Mouse (Mus musculus) midbrain, postnatal 0 days (tissue): Measurements from ENCODE around the gene Icos. TPM values are rescaled to one million over a fixed set of nuclear protein-coding genes. Genes with fewer than 3 reads are reported as not detected.

Source experiments
- ATAC-seq: fragments of 200-750 bp; cut with Nextera tagmentation; 2 replicates; pipeline ENCODE4 v1.8.0; 2017; ENCODE audit warnings: moderate number of reproducible peaks, mild to moderate bottlenecking, moderate TSS enrichment, moderate library complexity; ENCODE audit not compliant: low FRiP score
- DNase-seq: peaks from one replicate; pipeline ENCODE4 v3.0.0-alpha.2; 2015; ENCODE audit warnings: low spot score
- H3K27ac ChIP-seq: fragments of 300-500 bp; sonication (generic); 2 replicates; pipeline ENCODE4 v1.5.1; 2014; ENCODE audit warnings: low read depth, mild to moderate bottlenecking, low read length, mixed read lengths
- H3K27me3 ChIP-seq: fragments of 300-500 bp; sonication (generic); 2 replicates; pipeline ENCODE4 v1.6.1; 2014; ENCODE audit warnings: low read length, control low read depth, mixed read lengths; ENCODE audit not compliant: insufficient read depth
- H3K36me3 ChIP-seq: fragments of 300-500 bp; sonication (generic); 2 replicates; pipeline ENCODE4 v1.6.1; 2014; ENCODE audit warnings: low read length, control low read depth, mixed read lengths; ENCODE audit not compliant: insufficient read depth
- H3K4me1 ChIP-seq: fragments of 300-500 bp; sonication (generic); 2 replicates; pipeline ENCODE4 v1.6.1; 2014; ENCODE audit warnings: mild to moderate bottlenecking, control low read depth, antibody characterized with exemption, low read length, mixed read lengths; ENCODE audit not compliant: insufficient read depth
- H3K4me2 ChIP-seq: fragments of 300-500 bp; sonication (generic); 2 replicates; pipeline ENCODE4 v1.6.1; 2014; ENCODE audit warnings: low read depth, mild to moderate bottlenecking, low read length, mixed read lengths; ENCODE audit not compliant: poor library complexity, severe bottlenecking
- H3K4me3 ChIP-seq: fragments of 300-500 bp; sonication (generic); 2 replicates; pipeline ENCODE4 v1.5.1; 2014; ENCODE audit warnings: low read depth, mild to moderate bottlenecking, low read length, moderate library complexity
- H3K9ac ChIP-seq: fragments of 300-500 bp; sonication (generic); replicated peaks from 2 replicates; pipeline ENCODE4 v1.6.1; 2014; ENCODE audit warnings: mild to moderate bottlenecking, low read length, moderate library complexity, mixed read lengths; ENCODE audit not compliant: poor library complexity, severe bottlenecking
- H3K9me3 ChIP-seq: fragments of 300-500 bp; sonication (generic); 2 replicates; pipeline ENCODE4 v1.6.1; 2016; ENCODE audit warnings: low read length, control low read depth
- CTCF ChIP-seq: IDR thresholded peaks from 2 replicates; pipeline ENCODE4 v1.5.1; 2016; ENCODE audit warnings: antibody characterized with exemption, mild to moderate bottlenecking
- WGBS: fragments of 180-500 bp; shearing (Covaris S2); extraction: QIAGEN DNeasy Blood & Tissue Kit; methylation state at CpG from one replicate; pipeline ENCODE4 v1.1.7; 2014; 5-methylcytosine and 5-hydroxymethylcytosine counted together
- polyA plus RNA-seq: library from polyadenylated mRNA; unstranded; fragments of >200 nt; fragmentation: Nextera tagmentation; extraction: Ambion mirVana; gene quantifications from 2 replicates; pipeline ENCODE4 v1.2.1, GENCODE M21; 2015
- total RNA-seq: library from RNA; depleted of rRNA; stranded (reverse); fragments of >200 nt; gene quantifications from 2 replicates; pipeline ENCODE4 v1.2.3, GENCODE M21; 2014

The Icos gene
- total and polyA plus RNA-seq, 2 experiments from 2014 or later: 0.14 TPM; not detected in 1

DNA sequence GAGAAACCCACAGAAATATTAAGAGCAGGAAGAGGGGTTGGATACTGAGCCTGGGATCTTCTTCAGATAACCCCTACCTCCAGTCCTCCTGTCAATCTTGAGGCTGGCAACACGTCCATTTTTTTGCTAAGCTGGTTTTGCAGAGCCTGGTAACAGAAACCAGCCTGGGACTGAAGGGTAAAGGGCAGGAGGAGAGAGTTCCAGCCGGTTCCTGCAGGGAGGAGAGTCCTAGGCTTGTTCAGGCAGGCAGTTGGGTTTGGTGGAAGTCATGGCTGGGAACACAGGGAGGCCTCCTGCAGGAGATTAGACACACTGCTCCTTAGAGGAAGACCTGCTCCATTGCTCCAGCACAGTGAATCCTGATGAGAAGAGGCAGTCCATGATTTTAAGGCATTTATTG is 10.2 kb upstream of the Icos start:
- DNase-seq (no peak), ATAC-seq (no peak)
- no peak for TF ChIP-seq CTCF
- Histone ChIP-seq H3K9me3 (no peaks in the 10 kb centered on the region), H3K4me3 (no peak overlapping the region), H3K27me3 (no peaks in the 10 kb centered on the region), H3K27ac (no peak overlapping the region), H3K4me2 (no peak overlapping the region), H3K4me1 (no peaks in the 10 kb centered on the region), H3K36me3 (no peaks in the 10 kb centered on the region), H3K9ac (no peak overlapping the region)
- WGBS: 37% methylated on average over 2 of the region's 2 CpGs

DNA sequence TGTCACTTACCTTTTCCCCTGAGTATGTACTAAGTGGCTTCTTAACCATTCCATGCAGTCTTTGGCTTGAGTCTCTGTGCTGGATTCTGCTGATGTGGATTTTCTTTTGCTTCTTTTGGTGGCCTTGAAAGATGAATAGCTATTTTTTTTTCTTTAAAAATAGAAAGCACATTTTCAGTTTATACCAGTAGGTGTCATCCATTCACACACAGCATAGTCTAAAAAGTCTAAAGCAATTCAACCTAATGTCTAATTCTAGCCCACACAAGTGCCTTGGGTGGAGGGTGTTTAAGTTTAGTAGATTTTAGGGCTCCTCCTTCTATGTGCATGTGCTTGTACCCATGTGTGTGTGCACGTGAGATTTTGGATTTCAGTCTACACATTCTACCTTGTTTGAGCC is 6.9 kb upstream of the Icos start:
- Histone ChIP-seq H3K4me1 (no peaks in the 10 kb centered on the region), H3K27me3 (no peaks in the 10 kb centered on the region), H3K4me3 (no peak overlapping the region), H3K36me3 (no peaks in the 10 kb centered on the region), H3K9ac (no peak overlapping the region), H3K9me3 (no peaks in the 10 kb centered on the region), H3K4me2 (no peak overlapping the region), H3K27ac (no peak overlapping the region)
- no peak for DNase-seq
- ATAC-seq: no peak
- 72% methylated on average over 1 of the region's 1 CpGs for WGBS
- TF ChIP-seq CTCF: peak; percentile 62

DNA sequence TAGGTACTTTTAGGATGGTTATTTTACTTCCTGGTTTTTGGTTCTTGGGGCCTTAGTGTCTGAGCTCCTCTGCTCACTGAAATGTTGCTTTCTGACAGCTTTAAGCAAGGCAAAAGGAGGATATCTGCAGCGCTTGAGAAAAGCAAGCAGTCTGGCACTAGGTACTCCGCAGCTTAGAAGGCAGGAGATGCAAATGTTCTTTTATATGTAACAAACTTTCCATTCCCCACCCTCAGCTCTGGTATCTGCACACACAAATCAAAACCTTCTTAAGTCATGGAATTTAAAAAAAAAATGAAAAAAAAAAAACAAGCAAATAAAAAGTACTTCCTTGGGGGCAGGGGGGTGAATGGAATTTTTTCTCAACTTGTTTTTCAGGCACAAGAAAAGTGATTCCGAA is 3.5 kb upstream of the Icos start:
- H3K9me3 ChIP-seq: no peaks in the 10 kb centered on the region
- no peak overlapping the region for H3K4me3 ChIP-seq
- H3K4me1 ChIP-seq: no peaks in the 10 kb centered on the region
- 83% methylated on average over 3 of the region's 3 CpGs for WGBS
- H3K27me3 ChIP-seq: no peaks in the 10 kb centered on the region
- TF ChIP-seq CTCF: no peak
- H3K36me3 ChIP-seq: no peaks in the 10 kb centered on the region
- ATAC-seq (no peak), DNase-seq (no peak)
- no peak overlapping the region for H3K9ac ChIP-seq
- no peak overlapping the region for H3K4me2 ChIP-seq
- H3K27ac ChIP-seq: no peak overlapping the region

GRCm38 (mm10) chr1:60975646-60976294 is 2.0 kb upstream of the Icos start:
- no peak overlapping the region for H3K9ac ChIP-seq
- H3K27ac ChIP-seq: no peak overlapping the region
- no peak overlapping the region for H3K4me3 ChIP-seq
- WGBS: 94% methylated on average over 5 of the region's 5 CpGs
- TF ChIP-seq CTCF: no peak
- no peaks in the 10 kb centered on the region for H3K4me1 ChIP-seq
- DNase-seq (no peak), ATAC-seq (no peak)
- no peaks in the 10 kb centered on the region for H3K27me3 ChIP-seq
- no peaks in the 10 kb centered on the region for H3K36me3 ChIP-seq
- H3K9me3 ChIP-seq: no peaks in the 10 kb centered on the region
- H3K4me2 ChIP-seq: no peak overlapping the region

GRCm38 (mm10) chr1:60979126-60979842 is 1.6 kb downstream of the Icos start:
- no peak overlapping the region for H3K9ac ChIP-seq
- H3K4me1 ChIP-seq: no peaks in the 10 kb centered on the region
- H3K4me3 ChIP-seq: no peak overlapping the region
- no peaks in the 10 kb centered on the region for H3K27me3 ChIP-seq
- H3K4me2 ChIP-seq: no peak overlapping the region
- no peaks in the 10 kb centered on the region for H3K9me3 ChIP-seq
- H3K27ac ChIP-seq: no peak overlapping the region
- ATAC-seq (no peak), DNase-seq (peak; percentile 34)
- no peaks in the 10 kb centered on the region for H3K36me3 ChIP-seq
- TF ChIP-seq CTCF: no peak
- WGBS: 57% methylated on average over 7 of the region's 7 CpGs

DNA sequence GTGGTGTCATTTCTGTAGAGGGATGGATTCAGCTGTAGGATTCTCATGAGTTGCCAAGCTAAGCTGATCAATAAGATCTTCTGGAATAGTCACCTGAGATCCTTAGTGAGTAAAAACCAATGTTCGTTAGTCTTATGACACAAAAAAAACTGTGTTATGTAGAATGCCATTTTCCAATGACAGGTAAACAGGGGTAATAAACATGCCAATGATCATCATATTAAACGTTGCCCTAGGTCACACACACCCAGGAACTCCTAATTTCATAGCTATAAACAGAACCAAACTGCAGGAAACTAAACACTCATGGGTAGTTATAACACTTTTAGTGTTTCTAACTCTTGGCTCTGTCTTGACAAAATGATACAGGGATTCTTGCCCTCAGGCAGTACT is 2.1 kb downstream of the Icos start:
- H3K27ac ChIP-seq: no peak overlapping the region
- H3K9me3 ChIP-seq: no peaks in the 10 kb centered on the region
- H3K9ac ChIP-seq: no peak overlapping the region
- WGBS: 90% methylated on average over 2 of the region's 2 CpGs
- no peak overlapping the region for H3K4me3 ChIP-seq
- H3K36me3 ChIP-seq: no peaks in the 10 kb centered on the region
- no peak for TF ChIP-seq CTCF
- DNase-seq: no peak
- ATAC-seq: no peak
- no peaks in the 10 kb centered on the region for H3K4me1 ChIP-seq
- no peak overlapping the region for H3K4me2 ChIP-seq
- no peaks in the 10 kb centered on the region for H3K27me3 ChIP-seq
